Mouse (Mus musculus) urinary bladder, postnatal 25 days (tissue): Measurements from ENCODE around the gene Zfp184.
A peak's percentile ranks its signal among the peaks of the same experiment; 100 is the strongest.

ENCODE experiments used
- DNase-seq: peaks from one replicate; pipeline ENCODE4 v3.0.0; 2022; ENCODE audit warnings: low spot score

Zfp184 gene

GRCm38 (mm10) chr13:21920681-21921233 is 24.1 kb upstream of the Zfp184 start:
- no peak for DNase-seq

DNA sequence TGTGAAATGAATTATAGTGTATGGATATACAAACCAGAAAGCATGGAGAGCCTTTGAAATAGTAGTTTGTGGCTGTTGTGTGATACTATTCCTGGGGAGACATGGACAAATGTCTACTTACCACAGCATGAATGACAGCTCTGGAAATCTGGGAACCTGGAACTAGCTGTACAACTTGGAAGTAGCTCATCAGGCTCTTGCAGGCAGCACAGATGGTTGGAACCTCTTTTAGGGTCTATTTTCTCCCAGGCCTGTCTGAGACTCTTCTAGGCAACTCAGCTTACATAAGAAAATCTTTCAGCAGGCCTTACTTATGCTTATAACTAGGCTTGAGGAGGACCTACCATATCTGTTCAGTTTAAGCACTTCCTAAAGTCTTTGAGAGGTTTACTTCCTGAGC is 21.5 kb upstream of the Zfp184 start:
- no peak for DNase-seq

DNA sequence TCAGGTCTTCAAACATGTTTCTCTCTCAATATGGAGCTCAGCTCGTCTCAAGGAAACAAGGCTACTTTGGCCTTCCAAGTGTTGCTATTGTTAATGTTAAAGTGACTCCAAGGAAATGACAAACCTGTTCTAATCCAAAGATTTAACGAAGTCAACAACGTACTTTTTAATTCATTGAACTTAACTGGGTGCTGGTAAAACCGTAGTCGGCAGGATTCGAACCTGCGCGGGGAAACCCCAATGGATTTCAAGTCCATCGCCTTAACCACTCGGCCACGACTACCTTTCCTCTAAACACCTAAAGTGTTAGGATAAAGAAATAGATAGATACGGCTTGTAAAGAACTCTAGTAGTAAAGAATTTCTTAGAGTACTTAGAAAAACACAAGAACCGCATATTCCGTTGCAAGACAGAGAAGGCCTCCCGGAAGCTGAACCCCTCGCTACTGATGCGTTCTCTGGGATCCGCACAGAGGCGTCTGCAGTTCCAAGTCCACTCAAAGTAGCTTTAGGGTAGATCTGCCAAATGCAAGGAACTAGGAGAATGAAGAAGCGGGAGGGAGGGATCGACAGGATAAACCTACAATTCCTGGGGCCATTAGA is 20.1 kb upstream of the Zfp184 start:
- DNase-seq, result no peak

- no peak for DNase-seq
These were observed 13.9 kb upstream of the Zfp184 start for GRCm38 (mm10) chr13:21930981-21931380.

- DNase-seq, result no peak
These were observed 13.2 kb upstream of the Zfp184 start for GRCm38 (mm10) chr13:21931740-21932139.

GRCm38 (mm10) chr13:21933626-21934548 is 11.0 kb upstream of the Zfp184 start:
- DNase-seq, result no peak

DNA sequence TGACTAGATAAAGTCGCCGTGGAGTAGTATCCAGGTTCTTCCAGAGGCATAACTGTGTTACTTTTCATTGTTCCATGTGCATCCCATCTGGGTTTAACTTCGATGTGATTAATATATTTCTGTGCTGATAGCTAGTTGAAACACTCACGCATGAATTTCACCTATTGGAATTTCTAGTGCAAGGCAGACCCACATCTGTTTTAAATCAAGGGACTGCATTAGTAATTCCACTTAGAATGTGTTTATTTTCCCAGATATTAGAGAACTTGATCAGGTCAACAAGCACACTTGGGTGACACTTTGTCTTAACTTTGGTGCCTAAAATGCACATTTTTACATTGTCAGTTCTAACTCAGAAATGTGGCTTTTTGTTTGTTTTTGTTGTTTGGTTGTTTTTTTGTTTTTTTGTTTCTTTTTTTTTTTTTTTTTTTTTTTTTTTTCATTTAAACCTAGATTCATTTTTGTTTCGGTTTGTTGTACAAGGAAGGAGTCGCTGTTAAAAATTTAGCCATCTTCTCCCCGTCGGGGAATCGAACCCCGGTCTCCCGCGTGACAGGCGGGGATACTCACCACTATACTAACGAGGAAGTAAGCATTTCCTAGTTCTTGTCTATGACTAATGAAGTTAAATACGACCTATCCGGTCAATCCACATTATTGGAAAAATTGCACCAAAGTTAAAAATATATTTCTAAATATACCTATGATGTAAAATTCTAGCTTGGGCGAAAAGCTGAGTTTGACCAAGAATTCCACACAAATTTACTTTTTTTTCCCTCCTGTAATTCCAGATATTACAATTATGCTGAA is 9.7 kb upstream of the Zfp184 start:
- DNase-seq, result peak; percentile 29

- no peak for DNase-seq
These were observed 9.1 kb upstream of the Zfp184 start for GRCm38 (mm10) chr13:21935833-21936232.

DNA sequence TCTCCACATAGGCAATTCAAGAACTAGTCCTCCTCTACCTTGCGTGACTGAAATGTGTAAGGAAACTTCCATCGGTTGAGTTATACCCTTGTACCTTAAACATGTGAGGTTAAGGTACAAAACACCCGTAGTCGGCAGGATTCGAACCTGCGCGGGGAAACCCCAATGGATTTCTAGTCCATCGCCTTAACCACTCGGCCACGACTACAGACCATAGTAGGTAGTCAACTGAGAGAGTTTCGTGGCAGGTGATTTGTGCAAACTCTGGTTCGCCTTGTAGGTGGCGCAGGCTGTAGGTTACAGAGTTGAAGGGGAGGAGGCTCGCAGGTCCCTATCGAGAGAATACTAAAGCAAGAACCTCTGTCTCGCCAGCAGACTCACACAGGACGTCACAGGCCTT is 7.9 kb upstream of the Zfp184 start:
- no peak for DNase-seq

GRCm38 (mm10) chr13:21940213-21940612 is 4.7 kb upstream of the Zfp184 start:
- DNase-seq, result peak; percentile 86

DNA sequence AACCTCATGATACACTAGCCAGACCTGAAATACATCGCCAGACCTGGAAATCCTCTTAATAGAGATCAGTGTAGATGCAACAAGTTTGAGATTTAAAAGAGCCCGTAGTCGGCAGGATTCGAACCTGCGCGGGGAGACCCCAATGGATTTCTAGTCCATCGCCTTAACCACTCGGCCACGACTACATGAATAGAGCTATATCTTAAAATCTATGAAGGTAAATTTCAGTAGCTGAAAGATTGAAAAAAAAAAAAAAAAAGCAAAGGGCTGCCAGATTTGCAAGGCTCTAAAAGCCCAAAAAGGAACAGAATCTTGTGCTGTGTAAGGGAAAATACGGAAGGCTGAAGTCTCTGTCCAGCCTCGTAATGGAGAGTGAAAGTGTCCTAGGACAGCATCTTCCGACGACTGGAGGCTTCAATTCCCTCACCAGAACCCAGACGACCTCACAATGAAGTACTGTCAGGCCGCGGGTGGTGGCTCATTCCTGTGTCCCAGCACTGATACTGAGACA is 4.0 kb upstream of the Zfp184 start:
- peak; percentile 63 for DNase-seq

DNA sequence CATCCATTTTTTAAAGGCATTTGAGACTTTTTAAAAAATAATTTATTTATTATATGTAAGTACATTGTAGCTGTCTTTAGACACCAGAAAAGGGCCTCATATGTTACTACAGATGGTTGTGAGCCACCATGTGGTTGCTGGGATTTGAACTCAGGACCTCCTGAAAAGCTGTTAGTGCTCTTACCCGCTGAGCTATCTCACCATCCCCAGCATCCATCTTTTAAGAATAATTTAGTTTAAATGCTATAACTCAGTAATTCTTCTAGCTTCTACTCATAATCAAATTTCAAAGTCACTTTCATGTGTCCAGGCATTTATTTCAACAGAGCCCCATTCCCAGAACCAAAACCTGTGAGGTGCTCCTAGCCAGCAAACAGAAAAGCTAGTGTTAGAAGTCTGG is 1.2 kb upstream of the Zfp184 start:
- DNase-seq, result no peak

DNA sequence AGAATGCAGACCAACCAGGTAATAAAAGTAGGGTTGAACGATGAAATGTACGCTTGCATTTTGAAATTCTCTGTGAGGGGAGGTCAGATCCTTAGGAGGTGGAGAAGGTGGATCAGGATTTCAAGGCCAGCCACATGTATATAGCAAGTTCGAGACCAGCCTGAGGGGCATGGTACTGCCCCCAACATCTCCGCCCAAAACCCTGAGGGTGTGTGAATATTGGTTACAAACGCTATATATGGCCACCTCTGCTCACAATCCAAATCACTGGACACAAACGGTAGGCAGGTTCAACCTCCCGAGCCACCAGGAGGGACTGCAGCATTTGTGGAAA is 335 bp upstream of the Zfp184 start:
- DNase-seq, result no peak

GRCm38 (mm10) chr13:21969269-21969668 is 24.4 kb downstream of the Zfp184 start:
- no peak for DNase-seq

- no peak for DNase-seq
These were observed 24.9 kb downstream of the Zfp184 start for GRCm38 (mm10) chr13:21969816-21970215.

- no peak for DNase-seq
These were observed 26.7 kb downstream of the Zfp184 start for GRCm38 (mm10) chr13:21971641-21972040.

GRCm38 (mm10) chr13:21974221-21974725 is 29.4 kb downstream of the Zfp184 start:
- peak; percentile 95 for DNase-seq

GRCm38 (mm10) chr13:21974726-21975473 is 30.0 kb downstream of the Zfp184 start:
- DNase-seq, result peak; percentile 44

GRCm38 (mm10) chr13:21980981-21981802 is 36.3 kb downstream of the Zfp184 start, which contains the start of gene Pom121l2:
Pom121l2 (plus strand) TSS chr13:21981194.
- DNase-seq, result peak; percentile 50

- no peak for DNase-seq
These were observed 36.9 kb downstream of the Zfp184 start for GRCm38 (mm10) chr13:21981803-21982193.
